Mouse (Mus musculus): ENCODE results near the gene Arhgef5. TPM values are rescaled to one million over a fixed set of nuclear protein-coding genes. Genes with fewer than 3 reads are reported as not detected.
A peak's percentile ranks its signal among the peaks of the same experiment; 100 is the strongest.

Arhgef5 gene
- polyA plus RNA-seq, 1 experiment, result 2.4 TPM

DNA sequence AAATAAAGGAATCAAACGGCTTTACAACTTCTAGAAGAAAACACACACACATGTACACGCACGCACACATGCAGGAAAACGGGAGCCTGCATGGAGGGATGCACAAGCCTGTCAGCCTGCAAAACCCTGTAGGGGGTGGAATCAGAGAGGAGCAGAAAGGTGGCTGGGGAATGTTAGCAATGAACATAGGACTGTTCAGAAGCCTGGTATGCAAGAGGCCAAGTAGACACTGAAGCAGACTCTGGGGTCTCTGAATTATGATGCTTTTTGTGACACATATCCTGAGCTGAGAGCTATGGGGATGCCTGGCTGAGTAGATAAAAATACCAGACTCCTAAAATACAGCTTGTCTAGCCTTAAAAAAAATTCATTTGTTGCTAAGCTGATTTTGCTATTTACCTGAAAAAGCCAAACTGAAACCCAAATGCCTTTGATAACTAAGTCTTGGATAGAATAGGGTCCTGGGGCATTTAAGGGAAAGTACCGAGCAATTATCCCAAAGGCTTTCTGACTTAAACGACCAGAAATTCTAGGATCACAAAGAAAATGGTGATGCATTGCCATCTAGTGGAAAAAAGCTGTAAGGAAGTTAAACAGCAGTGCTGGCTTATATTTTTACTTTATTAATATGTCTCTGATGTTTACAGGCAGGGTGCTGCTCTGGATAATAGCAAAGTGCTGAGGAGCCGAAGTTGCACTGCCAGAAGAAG is 31.6 kb downstream of the Arhgef5 start:
- H3K4me1 ChIP-seq (ENCODE audit: control insufficient read depth, insufficient read depth, low read length), result peaks cover 16% of the 10 kb centered on the region; the same call in 1 of the 2 replicates
- 9% methylated on average over 7 of the region's 7 CpGs for WGBS
- peak overlapping the region; percentile 43; the same call in 1 of the 2 replicates for H3K27ac ChIP-seq (ENCODE audit: insufficient read depth, low read length)
- DNase-seq, result peak; percentile 53 to 61
- no peak overlapping the region for H3K4me3 ChIP-seq (replicated peaks; ENCODE audit: insufficient read depth, low read depth, low read length)
- TF ChIP-seq POLR2A (IDR thresholded peaks at IDR 0.05; ENCODE audit: borderline replicate concordance, insufficient read depth, low read length) (no peak), CTCF (IDR thresholded peaks at IDR 0.05; ENCODE audit: borderline replicate concordance, insufficient read depth, low read depth, low read length) (peak; percentile 35; the same call in 1 of the 2 replicates)
- no peaks in the 10 kb centered on the region for H3K27me3 ChIP-seq (ENCODE audit: control insufficient read depth, insufficient read depth, low read length)

DNA sequence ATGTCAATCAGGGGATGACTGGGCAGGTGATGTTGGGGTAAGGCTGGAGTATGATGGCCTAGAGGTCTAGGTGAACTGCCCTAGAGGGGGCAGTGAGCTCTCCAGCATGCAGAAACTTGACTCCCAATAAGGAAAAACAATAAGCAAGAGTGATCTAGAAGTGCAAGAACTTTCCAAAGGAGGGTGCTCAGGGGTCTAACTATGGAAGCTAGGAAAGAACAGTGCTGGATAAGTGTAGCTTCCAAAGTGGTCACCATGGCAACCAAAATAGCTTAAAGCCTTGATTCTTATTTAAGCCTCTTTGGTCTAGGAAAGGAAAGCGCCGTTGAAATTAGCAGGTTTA is 32.1 kb downstream of the Arhgef5 start:
- H3K27me3 ChIP-seq (ENCODE audit: control insufficient read depth, insufficient read depth, low read length), result no peaks in the 10 kb centered on the region
- WGBS, result 28% methylated on average over 2 of the region's 2 CpGs
- peak in 1 of 2 experiments; percentile 32 for DNase-seq
- TF ChIP-seq CTCF (IDR thresholded peaks at IDR 0.05; ENCODE audit: borderline replicate concordance, insufficient read depth, low read depth, low read length) (no peak), POLR2A (IDR thresholded peaks at IDR 0.05; ENCODE audit: borderline replicate concordance, insufficient read depth, low read length) (no peak)
- no peak overlapping the region for H3K4me3 ChIP-seq (replicated peaks; ENCODE audit: insufficient read depth, low read depth, low read length)
- no peak overlapping the region for H3K27ac ChIP-seq (ENCODE audit: insufficient read depth, low read length)
- H3K4me1 ChIP-seq (ENCODE audit: control insufficient read depth, insufficient read depth, low read length), result peaks cover 15% of the 10 kb centered on the region; the same call in 1 of the 2 replicates

DNA sequence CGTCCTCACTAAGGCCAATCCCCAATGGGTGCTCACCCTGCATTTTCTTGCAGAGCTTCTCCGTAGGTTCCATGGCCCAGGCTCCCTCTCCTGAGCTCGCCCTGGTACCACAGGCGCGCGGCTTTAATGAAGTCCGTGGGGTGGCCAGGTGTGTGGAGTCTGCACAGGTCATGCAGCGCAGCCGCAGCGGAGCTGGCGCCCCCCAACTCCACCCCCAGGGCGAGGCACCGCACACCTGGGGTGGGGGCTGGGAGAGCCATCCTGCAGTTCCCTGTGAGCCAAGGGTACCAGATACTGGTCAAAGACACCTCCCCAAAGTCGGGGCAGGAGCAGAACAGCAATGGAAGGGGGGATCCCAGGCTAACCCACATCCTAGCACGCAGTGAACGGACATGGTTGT is 44.1 kb downstream of the Arhgef5 start, which contains the start of gene Nobox:
Nobox (minus strand) TSS at position 101 of the 400 bp plus-strand sequence.
- 74% methylated on average over 16 of the region's 16 CpGs for WGBS
- TF ChIP-seq POLR2A (IDR thresholded peaks at IDR 0.05; ENCODE audit: borderline replicate concordance, insufficient read depth, low read length), result no peak
- no peak for DNase-seq
- Histone ChIP-seq H3K27me3 (ENCODE audit: control insufficient read depth, insufficient read depth, low read length) (no peaks in the 10 kb centered on the region), H3K4me1 (ENCODE audit: control insufficient read depth, insufficient read depth, low read length) (no peaks in the 10 kb centered on the region), H3K4me3 (replicated peaks; ENCODE audit: insufficient read depth, low read depth, low read length) (no peak within 1 kb of the TSS), H3K27ac (ENCODE audit: insufficient read depth, low read length) (no peak within 1 kb of the TSS)

DNA sequence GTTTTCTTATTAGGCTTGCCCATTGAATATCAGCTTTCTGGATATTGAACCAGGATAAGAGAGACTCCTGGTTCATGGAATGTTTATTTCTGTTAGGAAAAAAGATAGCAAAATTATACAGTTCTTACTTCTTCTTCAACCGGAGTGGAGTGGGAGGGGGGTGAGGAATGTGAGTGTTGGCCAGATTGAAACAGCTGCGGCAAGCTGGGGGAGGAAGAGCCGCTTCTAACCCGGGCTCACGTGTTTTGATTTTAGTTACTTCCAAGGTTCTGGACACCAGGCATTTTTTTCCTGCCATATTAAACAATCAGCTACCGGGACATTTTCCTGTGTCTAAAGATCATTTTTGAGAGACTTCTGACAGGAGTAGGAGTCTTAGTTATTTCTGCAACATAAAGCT is 44.7 kb downstream of the Arhgef5 start:
- DNase-seq, result no peak
- Histone ChIP-seq H3K4me1 (ENCODE audit: control insufficient read depth, insufficient read depth, low read length) (no peaks in the 10 kb centered on the region), H3K27me3 (ENCODE audit: control insufficient read depth, insufficient read depth, low read length) (no peaks in the 10 kb centered on the region), H3K27ac (ENCODE audit: insufficient read depth, low read length) (no peak overlapping the region), H3K4me3 (replicated peaks; ENCODE audit: insufficient read depth, low read depth, low read length) (no peak overlapping the region)
- TF ChIP-seq CTCF (IDR thresholded peaks at IDR 0.05; ENCODE audit: borderline replicate concordance, insufficient read depth, low read depth, low read length), result no peak
- no peak for TF ChIP-seq POLR2A (IDR thresholded peaks at IDR 0.05; ENCODE audit: borderline replicate concordance, insufficient read depth, low read length)
- WGBS, result 70% methylated on average over 6 of the region's 6 CpGs

DNA sequence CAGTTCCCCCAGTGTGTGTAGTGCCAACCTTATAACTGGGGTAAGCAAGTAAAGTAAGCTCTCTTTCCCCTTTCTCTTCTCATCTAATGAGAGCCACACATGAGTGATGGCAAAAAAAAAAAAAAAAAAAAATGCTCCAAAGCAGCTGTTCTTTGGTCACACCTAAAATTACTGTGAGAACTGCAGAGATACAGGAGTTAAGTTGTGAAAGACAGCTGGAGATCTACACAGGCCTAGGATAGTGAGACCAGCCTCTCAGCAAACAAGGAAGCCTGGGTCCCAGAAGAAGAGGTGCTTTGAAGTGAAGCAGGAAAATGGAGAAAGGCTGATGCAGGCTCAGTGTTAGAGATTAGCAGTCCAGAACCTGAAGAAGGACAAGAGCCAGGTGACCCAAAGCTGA is 47.2 kb downstream of the Arhgef5 start:
- Histone ChIP-seq H3K4me1 (ENCODE audit: control insufficient read depth, insufficient read depth, low read length) (no peaks in the 10 kb centered on the region), H3K27me3 (ENCODE audit: control insufficient read depth, insufficient read depth, low read length) (no peaks in the 10 kb centered on the region), H3K27ac (ENCODE audit: insufficient read depth, low read length) (no peak overlapping the region), H3K4me3 (replicated peaks; ENCODE audit: insufficient read depth, low read depth, low read length) (no peak overlapping the region)
- no peak for DNase-seq
- TF ChIP-seq CTCF (IDR thresholded peaks at IDR 0.05; ENCODE audit: borderline replicate concordance, insufficient read depth, low read depth, low read length), result no peak
- TF ChIP-seq POLR2A (IDR thresholded peaks at IDR 0.05; ENCODE audit: borderline replicate concordance, insufficient read depth, low read length), result no peak

DNA sequence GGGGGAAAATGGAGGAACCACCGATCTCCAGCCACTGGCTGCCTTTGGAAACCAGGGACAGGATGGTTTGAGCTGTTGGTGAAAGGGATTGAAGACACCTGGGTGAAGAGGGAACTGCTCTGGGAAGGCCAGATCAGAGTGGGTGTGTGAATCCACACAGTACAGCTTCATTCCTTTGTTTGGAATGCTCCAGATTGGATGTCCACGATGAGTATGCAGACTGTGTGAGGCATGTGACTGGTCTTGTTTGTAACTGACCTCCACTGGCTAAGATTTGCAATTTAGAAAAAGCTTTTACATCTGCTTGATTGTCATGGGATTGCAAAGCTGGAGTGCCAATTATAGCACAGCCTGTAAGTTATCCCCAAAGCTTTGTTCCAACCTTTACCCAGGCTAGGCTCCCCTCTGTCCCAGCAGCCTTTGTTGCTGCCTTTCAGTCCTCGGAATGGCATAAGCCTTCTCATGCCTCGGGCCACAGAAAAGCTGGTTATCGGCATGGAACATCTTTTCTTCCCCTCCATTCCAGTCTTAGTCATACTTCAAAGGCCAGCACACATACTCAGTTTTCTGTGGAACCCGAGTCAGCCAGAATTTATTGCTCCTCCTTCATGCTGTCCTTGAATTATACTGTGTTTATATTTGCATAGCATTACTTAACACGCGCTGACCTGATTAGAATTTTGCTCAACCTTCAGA is 47.7 kb downstream of the Arhgef5 start:
- 66% methylated on average over 8 of the region's 8 CpGs for WGBS
- Histone ChIP-seq H3K4me1 (ENCODE audit: control insufficient read depth, insufficient read depth, low read length) (no peaks in the 10 kb centered on the region), H3K4me3 (replicated peaks; ENCODE audit: insufficient read depth, low read depth, low read length) (no peak overlapping the region), H3K27me3 (ENCODE audit: control insufficient read depth, insufficient read depth, low read length) (no peaks in the 10 kb centered on the region), H3K27ac (ENCODE audit: insufficient read depth, low read length) (no peak overlapping the region)
- TF ChIP-seq POLR2A (IDR thresholded peaks at IDR 0.05; ENCODE audit: borderline replicate concordance, insufficient read depth, low read length), result no peak
- no peak for DNase-seq

DNA sequence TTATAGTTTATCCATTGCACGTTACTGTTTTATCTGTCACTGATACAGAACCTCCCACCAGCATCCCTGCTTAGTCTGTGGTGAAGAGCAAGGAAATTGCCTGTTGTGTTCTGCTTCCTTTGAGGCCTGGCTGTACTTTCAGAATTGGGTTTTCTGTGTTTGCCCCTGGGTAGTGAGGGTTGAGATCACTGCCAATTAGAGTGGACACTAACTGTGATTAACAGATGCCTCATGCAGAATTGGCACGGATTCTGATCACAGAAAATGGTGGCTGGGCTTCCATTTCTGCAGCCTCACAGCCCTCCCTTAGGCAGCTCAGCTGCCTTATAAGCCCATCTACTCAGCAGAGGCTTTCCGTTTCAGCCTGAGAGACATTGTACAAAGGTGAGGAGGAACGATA is 68.1 kb downstream of the Arhgef5 start:
- TF ChIP-seq POLR2A (IDR thresholded peaks at IDR 0.05; ENCODE audit: borderline replicate concordance, insufficient read depth, low read length) (no peak), CTCF (IDR thresholded peaks at IDR 0.05; ENCODE audit: borderline replicate concordance, insufficient read depth, low read depth, low read length) (no peak)

More for the DNA sequence above, 68.1 kb downstream of the Arhgef5 start:
- peak overlapping the region; percentile 69 for H3K27ac ChIP-seq (ENCODE audit: insufficient read depth, low read length)
- no peaks in the 10 kb centered on the region for H3K27me3 ChIP-seq (ENCODE audit: control insufficient read depth, insufficient read depth, low read length)
- no peak overlapping the region for H3K4me3 ChIP-seq (replicated peaks; ENCODE audit: insufficient read depth, low read depth, low read length)
- 3% methylated on average over 4 of the region's 4 CpGs for whole genome bisulfite sequencing
- peak; percentile 88 to 95 for DNase-seq
- H3K4me1 ChIP-seq (ENCODE audit: control insufficient read depth, insufficient read depth, low read length), result peaks cover 26% of the 10 kb centered on the region; the same call in 1 of the 2 replicates
